In the genomic region with DNA sequence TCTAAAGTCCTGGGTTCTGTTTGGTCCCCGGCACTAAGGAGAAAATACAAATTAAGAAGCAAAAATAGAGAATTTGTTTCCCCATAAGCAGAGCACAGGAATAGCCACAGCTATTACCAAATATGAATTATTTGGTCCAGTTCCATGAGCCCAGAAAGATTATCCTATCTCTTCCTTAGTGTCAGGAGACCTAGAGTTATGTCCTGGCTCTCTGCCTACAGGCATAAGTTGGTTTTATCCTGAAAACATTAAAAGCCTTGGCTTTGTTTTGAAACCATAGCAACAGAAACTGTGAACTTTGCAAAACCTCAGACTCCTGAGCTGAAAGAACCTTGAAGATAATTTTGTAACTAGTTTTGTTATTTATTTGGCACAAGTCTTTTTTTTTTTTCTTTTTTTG, we compare ENCODE assay signal across 11 mouse cellular contexts. TPM values are rescaled to one million over a fixed set of nuclear protein-coding genes. Genes with fewer than 3 reads are reported as not detected.
DNase-seq lines count a peak whose midpoint lies in the region; ATAC-seq and TF ChIP-seq lines count a peak whose summit lies in the region.
"Had no signal": no experiment of that assay in that cellular context is flagged by ENCODE, and none has a peak within 500 bp of the region (broad histone marks: within the 10 kb centered on the region; RNA-seq: fewer than 3 reads in every experiment).

No protein-coding gene starts in this region.

- H3K4me1 ChIP-seq in forebrain, embryonic 14.5 days (ENCODE audit: control insufficient read depth, insufficient read depth, low read length): no peaks in the 10 kb centered on the region
- no peaks in the 10 kb centered on the region for H3K4me1 ChIP-seq in forebrain, embryonic 15.5 days
- no peaks in the 10 kb centered on the region; the same call in 1 of the 2 replicates for H3K4me1 ChIP-seq in kidney, postnatal 0 days (replicated peaks; ENCODE audit: insufficient read depth, low read length)
- peaks cover 4% of the 10 kb centered on the region; the same call in 1 of the 2 replicates for H3K4me1 ChIP-seq in kidney, embryonic 15.5 days
- H3K4me1 ChIP-seq in stomach, embryonic 14.5 days (ENCODE audit: control insufficient read depth, insufficient read depth, low read length): no peaks in the 10 kb centered on the region
- H3K4me1 ChIP-seq in stomach, postnatal 0 days (replicated peaks; ENCODE audit: control insufficient read depth, insufficient read depth): peaks cover 7% of the 10 kb centered on the region; the same call in 1 of the 2 replicates
- no peaks in the 10 kb centered on the region for H3K4me1 ChIP-seq in hindbrain, embryonic 10.5 days (replicated peaks)
- H3K4me1 ChIP-seq: limb, embryonic 15.5 days had no signal

- H3K36me3 ChIP-seq in forebrain, embryonic 14.5 days (ENCODE audit: control insufficient read depth, insufficient read depth, low read length): no peaks in the 10 kb centered on the region
- no peaks in the 10 kb centered on the region for H3K36me3 ChIP-seq in forebrain, embryonic 15.5 days
- no peaks in the 10 kb centered on the region for H3K36me3 ChIP-seq in kidney, postnatal 0 days (ENCODE audit: insufficient read depth, low read length)
- H3K36me3 ChIP-seq in kidney, embryonic 15.5 days: no peaks in the 10 kb centered on the region
- no peaks in the 10 kb centered on the region for H3K36me3 ChIP-seq in stomach, embryonic 14.5 days (ENCODE audit: control insufficient read depth, insufficient read depth, low read length)
- H3K36me3 ChIP-seq in stomach, postnatal 0 days (ENCODE audit: control insufficient read depth, insufficient read depth, low read length): no peaks in the 10 kb centered on the region
- no peaks in the 10 kb centered on the region for H3K36me3 ChIP-seq in myocyte (ENCODE audit: control insufficient read depth, insufficient read depth)
- H3K36me3 ChIP-seq in hindbrain, embryonic 10.5 days: no peaks in the 10 kb centered on the region
- H3K36me3 ChIP-seq: limb, embryonic 15.5 days had no signal

- H3K9ac ChIP-seq in forebrain, embryonic 14.5 days (ENCODE audit: low read length): no peak overlapping the region
- H3K9ac ChIP-seq in forebrain, embryonic 15.5 days (replicated peaks): no peak overlapping the region
- H3K9ac ChIP-seq in kidney, postnatal 0 days (ENCODE audit: low read depth, low read length): no peak overlapping the region
- H3K9ac ChIP-seq in kidney, embryonic 15.5 days: no peak overlapping the region
- no peak overlapping the region for H3K9ac ChIP-seq in stomach, embryonic 14.5 days (replicated peaks; ENCODE audit: low read depth, low read length)
- H3K9ac ChIP-seq in stomach, postnatal 0 days (ENCODE audit: low read length): no peak overlapping the region
- H3K9ac ChIP-seq: limb, embryonic 15.5 days had no signal

- WGBS in forebrain, embryonic 14.5 days: 90% methylated on average over 1 of the region's 1 CpGs
- 91% methylated on average over 1 of the region's 1 CpGs for WGBS in forebrain, embryonic 15.5 days
- 67% methylated on average over 1 of the region's 1 CpGs for WGBS in kidney, postnatal 0 days
- WGBS in kidney, embryonic 15.5 days: 75% methylated on average over 1 of the region's 1 CpGs
- WGBS in stomach, embryonic 14.5 days: 59% methylated on average over 1 of the region's 1 CpGs
- WGBS in stomach, postnatal 0 days: 35% methylated on average over 1 of the region's 1 CpGs
- WGBS in hindbrain, embryonic 10.5 days: 94% methylated on average over 1 of the region's 1 CpGs

- TF ChIP-seq POLR2A in myocyte (IDR thresholded peaks at IDR 0.05; ENCODE audit: insufficient read length, low read depth): no peak

- no peak for TF ChIP-seq CTCF in kidney, postnatal 0 days (IDR thresholded peaks at IDR 0.05; ENCODE audit: low read depth)
- TF ChIP-seq CTCF in stomach, postnatal 0 days (IDR thresholded peaks at IDR 0.05; ENCODE audit: low read depth): no peak

- no peak for ATAC-seq in forebrain, embryonic 14.5 days
- ATAC-seq in forebrain, embryonic 15.5 days (replicated peaks): no peak
- no peak for ATAC-seq in kidney, postnatal 0 days (replicated peaks; ENCODE audit: low FRiP score, low read depth)
- ATAC-seq in kidney, embryonic 15.5 days (replicated peaks; ENCODE audit: low FRiP score): no peak
- peak; percentile 56; the same call in 1 of the 2 replicates for ATAC-seq in stomach, embryonic 14.5 days (ENCODE audit: insufficient number of reproducible peaks, insufficient read depth, low FRiP score, low read depth)
- ATAC-seq in stomach, postnatal 0 days (ENCODE audit: low FRiP score, low TSS enrichment): no peak
- ATAC-seq: inflammation-experienced regulatory T-cells, adult 6 months had no signal

- no peak overlapping the region for H3ac ChIP-seq in myocyte (ENCODE audit: control insufficient read depth, insufficient read length)

- H3K9me3 ChIP-seq in forebrain, embryonic 14.5 days (replicated peaks; ENCODE audit: control insufficient read depth, low read length): no peaks in the 10 kb centered on the region
- H3K9me3 ChIP-seq in forebrain, embryonic 15.5 days: no peaks in the 10 kb centered on the region
- H3K9me3 ChIP-seq in kidney, postnatal 0 days (replicated peaks; ENCODE audit: low read length): no peaks in the 10 kb centered on the region
- H3K9me3 ChIP-seq in kidney, embryonic 15.5 days (replicated peaks): no peaks in the 10 kb centered on the region
- no peaks in the 10 kb centered on the region for H3K9me3 ChIP-seq in stomach, embryonic 14.5 days (ENCODE audit: control insufficient read depth, low read depth, low read length)
- no peaks in the 10 kb centered on the region for H3K9me3 ChIP-seq in stomach, postnatal 0 days (ENCODE audit: control insufficient read depth, low read length)
- no peaks in the 10 kb centered on the region for H3K9me3 ChIP-seq in hindbrain, embryonic 10.5 days
- H3K9me3 ChIP-seq: limb, embryonic 15.5 days had no signal

- no peak overlapping the region for H3K4me3 ChIP-seq in forebrain, embryonic 14.5 days (ENCODE audit: low read depth, low read length)
- H3K4me3 ChIP-seq in forebrain, embryonic 15.5 days: no peak overlapping the region
- no peak overlapping the region for H3K4me3 ChIP-seq in kidney, postnatal 0 days (replicated peaks; ENCODE audit: low read depth, low read length)
- no peak overlapping the region for H3K4me3 ChIP-seq in kidney, embryonic 15.5 days (replicated peaks)
- no peak overlapping the region for H3K4me3 ChIP-seq in stomach, embryonic 14.5 days (ENCODE audit: low read depth, low read length)
- H3K4me3 ChIP-seq in stomach, postnatal 0 days (ENCODE audit: low read depth, low read length): no peak overlapping the region
- no peak overlapping the region for H3K4me3 ChIP-seq in myocyte
- no peak overlapping the region for H3K4me3 ChIP-seq in hindbrain, embryonic 10.5 days
- H3K4me3 ChIP-seq: limb, embryonic 15.5 days had no signal

- TF ChIP-seq EP300 in stomach, postnatal 0 days (optimal IDR thresholded peaks at IDR 0.05): no peak

- H3K27me3 ChIP-seq in forebrain, embryonic 14.5 days (replicated peaks; ENCODE audit: control insufficient read depth, insufficient read depth, low read length): no peaks in the 10 kb centered on the region
- no peaks in the 10 kb centered on the region for H3K27me3 ChIP-seq in forebrain, embryonic 15.5 days
- H3K27me3 ChIP-seq in kidney, postnatal 0 days (ENCODE audit: insufficient read depth, low read length): no peaks in the 10 kb centered on the region
- no peaks in the 10 kb centered on the region for H3K27me3 ChIP-seq in kidney, embryonic 15.5 days
- H3K27me3 ChIP-seq in stomach, embryonic 14.5 days (ENCODE audit: control insufficient read depth, insufficient read depth, low read length): no peaks in the 10 kb centered on the region
- H3K27me3 ChIP-seq in stomach, postnatal 0 days (ENCODE audit: control insufficient read depth, insufficient read depth, low read length): no peaks in the 10 kb centered on the region
- no peaks in the 10 kb centered on the region for H3K27me3 ChIP-seq in myocyte (ENCODE audit: control insufficient read depth, insufficient read depth, insufficient read length)
- H3K27me3 ChIP-seq in hindbrain, embryonic 10.5 days (ENCODE audit: insufficient read depth, poor library complexity, severe bottlenecking): no peaks in the 10 kb centered on the region
- H3K27me3 ChIP-seq: limb, embryonic 15.5 days had no signal

- peak; percentile 29 for DNase-seq in forebrain, embryonic 14.5 days (ENCODE audit: low spot score)
- DNase-seq in kidney, postnatal 0 days (ENCODE audit: low spot score): peak; percentile 65
- DNase-seq in stomach, postnatal 0 days (ENCODE audit: low spot score): no peak
- no peak for DNase-seq in hindbrain, embryonic 10.5 days (ENCODE audit: low spot score)
- DNase-seq: gastrocnemius, postnatal 10 days had no signal

- no peak overlapping the region for H3K4me2 ChIP-seq in forebrain, embryonic 14.5 days (ENCODE audit: low read length)
- H3K4me2 ChIP-seq in forebrain, embryonic 15.5 days (replicated peaks): no peak overlapping the region
- no peak overlapping the region for H3K4me2 ChIP-seq in kidney, postnatal 0 days (ENCODE audit: low read length)
- no peak overlapping the region for H3K4me2 ChIP-seq in kidney, embryonic 15.5 days
- H3K4me2 ChIP-seq in stomach, embryonic 14.5 days (replicated peaks; ENCODE audit: low read depth, low read length): no peak overlapping the region
- no peak overlapping the region for H3K4me2 ChIP-seq in stomach, postnatal 0 days (replicated peaks; ENCODE audit: low read depth)
- H3K4me2 ChIP-seq in myocyte (ENCODE audit: low read depth): peak overlapping the region; percentile 1
- H3K4me2 ChIP-seq: limb, embryonic 15.5 days had no signal

- no peaks in the 10 kb centered on the region for H3K79me2 ChIP-seq in myocyte (ENCODE audit: control insufficient read depth, insufficient read depth)

- no peak overlapping the region for H3K27ac ChIP-seq in forebrain, embryonic 14.5 days (ENCODE audit: low read depth, low read length)
- H3K27ac ChIP-seq in forebrain, embryonic 15.5 days (replicated peaks): no peak overlapping the region
- no peak overlapping the region for H3K27ac ChIP-seq in kidney, postnatal 0 days
- no peak overlapping the region for H3K27ac ChIP-seq in kidney, embryonic 15.5 days
- H3K27ac ChIP-seq in stomach, embryonic 14.5 days (ENCODE audit: low read length): no peak overlapping the region; the same call in 1 of the 2 replicates
- H3K27ac ChIP-seq in stomach, postnatal 0 days (replicated peaks): no peak overlapping the region
- H3K27ac ChIP-seq in hindbrain, embryonic 10.5 days: no peak overlapping the region
- H3K27ac ChIP-seq: limb, embryonic 15.5 days had no signal

RNA-seq across cellular contexts. Expression of gene Dennd4c, which starts 31.2 kb away (rescaled TPM):
- polyA plus RNA-seq in forebrain, embryonic 14.5 days (2014; fragmentation: Nextera tagmentation; extraction: Ambion mirVana): 3.1 and 3.7 TPM in 2 replicates
- 3.5 and 5.0 TPM in 2 replicates for polyA plus RNA-seq in forebrain, embryonic 15.5 days (2015; fragmentation: Nextera tagmentation; extraction: Ambion mirVana)
- 3.9 and 4.0 TPM in 2 replicates for polyA plus RNA-seq in kidney, postnatal 0 days (2015; fragmentation: Nextera tagmentation; extraction: Ambion mirVana)
- 6.8 and 8.5 TPM in 2 replicates for polyA plus RNA-seq in kidney, embryonic 15.5 days (2015; fragmentation: Nextera tagmentation; extraction: Ambion mirVana)
- polyA plus RNA-seq in stomach, embryonic 14.5 days (2014; fragmentation: Nextera tagmentation; extraction: Ambion mirVana): 12.4 and 18.1 TPM in 2 replicates
- 3.5 and 4.2 TPM in 2 replicates for polyA plus RNA-seq in stomach, postnatal 0 days (2015; fragmentation: Nextera tagmentation; extraction: Ambion mirVana)
- polyA plus RNA-seq in myocyte (2012; fragmentation: generic; extraction: Trizol): 2.5 TPM
- polyA plus RNA-seq in hindbrain, embryonic 10.5 days (2016; fragmentation: Nextera tagmentation; extraction: Ambion mirVana): 5.4 and 5.5 TPM in 2 replicates

RNA-seq across cellular contexts. Expression of gene Plin2, which starts 47.3 kb away (rescaled TPM):
- polyA plus RNA-seq in forebrain, embryonic 14.5 days (2014; fragmentation: Nextera tagmentation; extraction: Ambion mirVana): 49.4 and 58.5 TPM in 2 replicates
- 39.9 and 40.7 TPM in 2 replicates for polyA plus RNA-seq in forebrain, embryonic 15.5 days (2015; fragmentation: Nextera tagmentation; extraction: Ambion mirVana)
- polyA plus RNA-seq in kidney, postnatal 0 days (2015; fragmentation: Nextera tagmentation; extraction: Ambion mirVana): 64.5 and 68.9 TPM in 2 replicates
- 58.0 and 70.8 TPM in 2 replicates for polyA plus RNA-seq in kidney, embryonic 15.5 days (2015; fragmentation: Nextera tagmentation; extraction: Ambion mirVana)
- polyA plus RNA-seq in stomach, embryonic 14.5 days (2014; fragmentation: Nextera tagmentation; extraction: Ambion mirVana): 59.6 and 60.1 TPM in 2 replicates
- polyA plus RNA-seq in stomach, postnatal 0 days (2015; fragmentation: Nextera tagmentation; extraction: Ambion mirVana): 50.7 and 57.8 TPM in 2 replicates
- 247 TPM for polyA plus RNA-seq in myocyte (2012; fragmentation: generic; extraction: Trizol)
- 84.7 and 88.9 TPM in 2 replicates for polyA plus RNA-seq in hindbrain, embryonic 10.5 days (2016; fragmentation: Nextera tagmentation; extraction: Ambion mirVana)

Comparison
In these comparisons a context has a peak if more than half of its experiments do, and no peak if none do; other contexts are left out.
1. DNase-seq: peak in forebrain, embryonic 14.5 days (single experiment) and kidney, postnatal 0 days (single experiment); none in stomach, postnatal 0 days (single experiment) and hindbrain, embryonic 10.5 days (single experiment).